Mouse (Mus musculus) fat pad, adult 2 months (tissue): ENCODE data around the gene Gm6871.
"Not testable (repeated sequence)": the region's sequence is repeated elsewhere in the genome, so short reads cannot be mapped to it uniquely, and the experiment has no call there.

Source experiments
- DNase-seq: peaks from one replicate; pipeline ENCODE4 v3.0.0-alpha.2; 2011; ENCODE audit warnings: low read depth, low spot score; ENCODE audit errors: extremely low read depth

Gm6871 gene

GRCm38 (mm10) chr7:41573562-41573961, at the start of gene Gm6871:
TSS of gene Gm6871 (minus strand) at chr7:41573662.
- not testable (repeated sequence) for DNase-seq

- DNase-seq, result not testable (repeated sequence)
These were observed 42.8 kb upstream of the Gm6871 start for GRCm38 (mm10) chr7:41616241-41616640.

- no peak for DNase-seq
These were observed 38.2 kb upstream of the Gm6871 start for GRCm38 (mm10) chr7:41611654-41612053.

GRCm38 (mm10) chr7:41599932-41600548, 26.6 kb upstream of the Gm6871 start:
- no peak for DNase-seq

- peak; percentile 47 for DNase-seq
These were observed 25.8 kb upstream of the Gm6871 start, which contains the start of gene 2610021A01Rik for GRCm38 (mm10) chr7:41599034-41599813. TSS of gene 2610021A01Rik (plus strand) at chr7:41599230.

- no peak for DNase-seq
These were observed 25.2 kb upstream of the Gm6871 start for GRCm38 (mm10) chr7:41598615-41599014.

- not testable (repeated sequence) for DNase-seq
These were observed 14.4 kb upstream of the Gm6871 start for GRCm38 (mm10) chr7:41587831-41588230.

- no peak for DNase-seq
These were observed 8.6 kb upstream of the Gm6871 start for GRCm38 (mm10) chr7:41582028-41582427.

GRCm38 (mm10) chr7:41577956-41578355, 4.5 kb upstream of the Gm6871 start:
- no peak for DNase-seq

- no peak for DNase-seq
These were observed 12.8 kb downstream of the Gm6871 start for GRCm38 (mm10) chr7:41560681-41561080.

GRCm38 (mm10) chr7:41512672-41513071, 60.8 kb downstream of the Gm6871 start:
- no peak for DNase-seq

GRCm38 (mm10) chr7:41512207-41512606, 61.3 kb downstream of the Gm6871 start:
- no peak for DNase-seq

- DNase-seq, result no peak
These were observed 71.1 kb downstream of the Gm6871 start for GRCm38 (mm10) chr7:41502402-41502801.

- DNase-seq, result no peak
These were observed 73.1 kb downstream of the Gm6871 start for GRCm38 (mm10) chr7:41500151-41500934.

GRCm38 (mm10) chr7:41499389-41500049, 73.9 kb downstream of the Gm6871 start, which contains the start of the genes Gm20449 and AW146154:
TSS of gene Gm20449 (minus strand) at chr7:41499417.
TSS of gene AW146154 (minus strand) at chr7:41499890.
- peak; percentile 63 for DNase-seq

GRCm38 (mm10) chr7:41499018-41499388, 74.5 kb downstream of the Gm6871 start:
- not testable (repeated sequence) for DNase-seq

- DNase-seq, result not testable (repeated sequence)
These were observed 75.0 kb downstream of the Gm6871 start for GRCm38 (mm10) chr7:41498464-41498863.

GRCm38 (mm10) chr7:41497871-41498270, 75.6 kb downstream of the Gm6871 start:
- no peak for DNase-seq
